9 mouse cellular contexts compared by ENCODE assay signal in the genomic region with DNA sequence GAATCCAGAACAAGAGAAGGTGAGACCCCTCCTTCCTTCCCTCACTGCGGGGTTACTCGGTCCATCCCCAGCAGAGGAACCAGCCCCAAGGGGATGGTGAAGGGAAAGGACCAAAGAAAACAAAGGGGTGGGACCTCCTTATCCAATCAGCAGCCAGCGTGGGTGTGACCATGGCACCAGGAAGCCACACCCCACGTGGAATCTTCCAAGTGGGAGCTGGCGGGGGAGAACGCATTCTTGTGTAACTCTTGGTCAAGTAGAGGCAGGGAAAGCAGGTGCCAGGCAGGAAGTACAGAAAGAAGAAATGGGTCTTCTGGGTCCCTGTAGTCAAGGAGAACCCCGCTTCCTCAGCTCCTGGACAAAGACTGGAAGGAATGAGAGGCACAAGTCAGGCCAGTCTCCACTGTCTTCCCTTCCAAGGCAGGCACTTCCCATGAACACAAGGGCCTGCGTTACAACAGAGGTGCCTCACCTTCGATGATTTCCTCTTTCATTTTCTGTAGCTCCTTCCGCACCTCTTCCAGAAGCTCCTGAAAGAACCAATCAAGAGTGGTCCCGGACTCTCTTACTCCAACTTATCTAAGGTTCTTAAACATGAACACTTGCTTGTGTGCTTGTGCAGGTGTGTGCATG. TPM values are rescaled to one million over a fixed set of nuclear protein-coding genes. Genes with fewer than 3 reads are reported as not detected.
DNase-seq lines count a peak whose midpoint lies in the region; ATAC-seq and TF ChIP-seq lines count a peak whose summit lies in the region.
"Had no signal": no experiment of that assay in that cellular context is flagged by ENCODE, and none has a peak within 500 bp of the region (broad histone marks: within the 10 kb centered on the region; RNA-seq: fewer than 3 reads in every experiment).

No protein-coding gene starts in this region.

- no peak overlapping the region for H3K4me3 ChIP-seq in CH12.LX (replicated peaks in 1 of 3; ENCODE audit: low read depth in 2 of 3, low read length in 2 of 3, poor library complexity in 1 of 3)
- H3K4me3 ChIP-seq in hindbrain, embryonic 12.5 days: no peak overlapping the region
- H3K4me3 ChIP-seq: embryonic facial prominence, embryonic 12.5 days had no signal

- dilution Hi-C loops in CH12.LX (cut with MboI; ENCODE audit: extremely low pct_ligation_motif_present, extremely low pct_unique_long_range_greater_than_20kb, low sequenced_read_pairs): no loop called here

- no peak overlapping the region for H3K27ac ChIP-seq in CH12.LX (ENCODE audit: insufficient read depth, low read depth)
- no peak overlapping the region for H3K27ac ChIP-seq in hindbrain, embryonic 12.5 days
- H3K27ac ChIP-seq: embryonic facial prominence, embryonic 12.5 days had no signal

- H3K4me2 ChIP-seq in CH12.LX (ENCODE audit: insufficient read depth, low read depth, poor library complexity, severe bottlenecking): no peak overlapping the region
- no peak overlapping the region for H3K4me2 ChIP-seq in hindbrain, embryonic 12.5 days (replicated peaks)
- H3K4me2 ChIP-seq: embryonic facial prominence, embryonic 12.5 days had no signal

- no peaks in the 10 kb centered on the region for H3K79me2 ChIP-seq in CH12.LX (replicated peaks; ENCODE audit: control insufficient read depth, extremely low read depth, insufficient read depth, poor library complexity, severe bottlenecking)

- H3K9ac ChIP-seq in CH12.LX (ENCODE audit: insufficient read depth, low read depth): no peak overlapping the region
- H3K9ac ChIP-seq in hindbrain, embryonic 12.5 days: no peak overlapping the region
- H3K9ac ChIP-seq: embryonic facial prominence, embryonic 12.5 days had no signal

- TF ChIP-seq CTCF in CH12.LX (conservative IDR thresholded peaks at IDR 0.05 in 1 of 2, IDR thresholded peaks at IDR 0.05 in 1 of 2; ENCODE audit: low read depth in 2 of 2, low read length in 2 of 2): no peak

- in situ Hi-C loops in CH12.LX (cut with MboI; ENCODE audit: low pct_ligation_motif_present, low pct_unique_long_range_greater_than_20kb, low sequenced_read_pairs): no loop called here

- TF ChIP-seq POLR2A in CH12.LX (IDR thresholded peaks at IDR 0.05; ENCODE audit: low read depth, low read length): no peak

- no peak for TF ChIP-seq EP300 in CH12.LX (IDR thresholded peaks at IDR 0.05; ENCODE audit: low read length)

- H3K36me3 ChIP-seq in CH12.LX (replicated peaks in 1 of 2; ENCODE audit: control insufficient read depth in 1 of 2, insufficient read depth in 1 of 2, low read length in 1 of 2): peaks cover 63 to 90% of the 10 kb centered on the region in 2 experiments
- H3K36me3 ChIP-seq in hindbrain, embryonic 12.5 days: peaks cover 64% of the 10 kb centered on the region

- 42% methylated on average over 11 of the region's 11 CpGs for WGBS in hindbrain, embryonic 12.5 days

- H3K4me1 ChIP-seq in CH12.LX (ENCODE audit: control insufficient read depth in 1 of 2, insufficient read depth in 2 of 2): peaks cover 2 to 30% of the 10 kb centered on the region in 2 experiments; a peak in 3 of 4 replicates
- H3K4me1 ChIP-seq in hindbrain, embryonic 12.5 days: no peaks in the 10 kb centered on the region
- H3K4me1 ChIP-seq: embryonic facial prominence, embryonic 12.5 days had no signal

- peak; percentile 69 for DNase-seq in CH12.LX (ENCODE audit: extremely low read depth)
- DNase-seq in adrenal gland, postnatal 25 days: peak; percentile 55
- peak; percentile 58 to 61 for DNase-seq in frontal cortex, adult 2 months (ENCODE audit: extremely low spot score in 1 of 2, low spot score in 1 of 2)
- DNase-seq in left cerebral cortex, adult 18-20 months (ENCODE audit: low spot score in 2 of 2): peak; percentile 34 to 51
- peak; percentile 35 for DNase-seq in right cerebral cortex, postnatal 25 days
- DNase-seq in cerebellum, adult 11 months: no peak

- no peaks in the 10 kb centered on the region for H3K27me3 ChIP-seq in CH12.LX (replicated peaks)
- H3K27me3 ChIP-seq in hindbrain, embryonic 12.5 days: no peaks in the 10 kb centered on the region
- H3K27me3 ChIP-seq: embryonic facial prominence, embryonic 12.5 days had no signal

- no peaks in the 10 kb centered on the region for H3K9me3 ChIP-seq in CH12.LX (replicated peaks; ENCODE audit: low read length)
- no peaks in the 10 kb centered on the region for H3K9me3 ChIP-seq in hindbrain, embryonic 12.5 days (replicated peaks)
- H3K9me3 ChIP-seq: embryonic facial prominence, embryonic 12.5 days had no signal

- TF ChIP-seq RAD21 in CH12.LX (IDR thresholded peaks at IDR 0.05; ENCODE audit: low read depth, low read length): no peak

- peak; percentile 67; the same call in 1 of the 2 replicates for ATAC-seq in hindbrain, embryonic 12.5 days (ENCODE audit: low FRiP score)
- ATAC-seq in megakaryocyte, adult 5-6 weeks (ENCODE audit: poor library complexity, severe bottlenecking): peak; percentile 92

TF ChIP-seq in CH12.LX, 34 proteins besides CTCF, POLR2A, EP300 and RAD21:
- no peak for TF ChIP-seq BHLHE40 (IDR thresholded peaks at IDR 0.05; ENCODE audit: low read depth, low read length)
- no peak for TF ChIP-seq HCFC1 (IDR thresholded peaks at IDR 0.05; ENCODE audit: low read depth, low read length)
TF ChIP-seq in CH12.LX: peak in this region for 0.

RNA-seq across cellular contexts. Expression of gene Vasp, which starts 14.1 kb away (rescaled TPM):
- 109 and 114 TPM in 2 replicates for total RNA-seq in CH12.LX (2012; rRNA removed)
- 122 and 125 TPM in 2 replicates for total RNA-seq in CH12.LX (2014; rRNA removed)
- polyA plus RNA-seq in CH12.LX (2012; ENCODE audit: insufficient read length, low read depth): 191 and 240 TPM in 2 replicates
- total RNA-seq in adrenal gland, postnatal 25 days (2021): 47.4 and 61.4 TPM in 2 replicates
- 22.2 and 24.9 TPM in 2 replicates for polyA plus RNA-seq in frontal cortex, adult 2 months (2012; rRNA removed)
- 52.7 and 60.3 TPM in 2 replicates for polyA plus RNA-seq in hindbrain, embryonic 12.5 days (2016; fragmentation: Nextera tagmentation; extraction: Ambion mirVana)
- 10 to 100 TPM; 13.6 to 15.1 TPM for total RNA-seq in left cerebral cortex, adult 18-20 months (2021)
- total RNA-seq in megakaryocyte, adult 5-6 weeks (2015): 122 and 129 TPM in 2 replicates
- total RNA-seq in megakaryocyte, adult 5-6 weeks (2017): 180 and 227 TPM in 2 replicates

RNA-seq across cellular contexts. Expression of gene Ppm1n, which starts 22.4 kb away (rescaled TPM):
- not detected in 2 replicates for total RNA-seq in CH12.LX (2012; rRNA removed)
- total RNA-seq in CH12.LX (2014; rRNA removed): not detected in 2 replicates
- polyA plus RNA-seq in CH12.LX (2012; ENCODE audit: insufficient read length, low read depth): not detected in 2 replicates
- not detected in 2 replicates for total RNA-seq in adrenal gland, postnatal 25 days (2021)
- polyA plus RNA-seq in frontal cortex, adult 2 months (2012; rRNA removed): 0.48 and 0.62 TPM in 2 replicates
- 0.17 TPM in 1 of 2 replicates, not detected in the other for polyA plus RNA-seq in hindbrain, embryonic 12.5 days (2016; fragmentation: Nextera tagmentation; extraction: Ambion mirVana)
- total RNA-seq in left cerebral cortex, adult 18-20 months (2021): not detected
- not detected in 2 replicates for total RNA-seq in megakaryocyte, adult 5-6 weeks (2015)
- not detected in 2 replicates for total RNA-seq in megakaryocyte, adult 5-6 weeks (2017)
- polyA plus RNA-seq: embryonic facial prominence, embryonic 12.5 days had no signal

RNA-seq across cellular contexts. Expression of gene Rtn2, which starts 24.9 kb away (rescaled TPM):
- total RNA-seq in CH12.LX (2012; rRNA removed) (0.72 and 1.0 TPM in 2 replicates), CH12.LX (2014; rRNA removed) (0.43 and 0.56 TPM in 2 replicates)
- polyA plus RNA-seq in CH12.LX (2012; ENCODE audit: insufficient read length, low read depth): 0.76 and 0.80 TPM in 2 replicates
- total RNA-seq in adrenal gland, postnatal 25 days (2021): 2.5 and 5.3 TPM in 2 replicates
- 128 and 135 TPM in 2 replicates for polyA plus RNA-seq in frontal cortex, adult 2 months (2012; rRNA removed)
- 67.8 and 68.0 TPM in 2 replicates for polyA plus RNA-seq in hindbrain, embryonic 12.5 days (2016; fragmentation: Nextera tagmentation; extraction: Ambion mirVana)
- total RNA-seq in left cerebral cortex, adult 18-20 months (2021): 100 to 1,000 TPM; 128 to 129 TPM
- 0.48 TPM in 1 of 2 replicates, not detected in the other for total RNA-seq in megakaryocyte, adult 5-6 weeks (2015)
- total RNA-seq in megakaryocyte, adult 5-6 weeks (2017): not detected in 2 replicates

RNA-seq across cellular contexts. Expression of gene Opa3, which starts 29.4 kb away (rescaled TPM):
- 11.9 and 15.7 TPM in 2 replicates for total RNA-seq in CH12.LX (2012; rRNA removed)
- total RNA-seq in CH12.LX (2014; rRNA removed): 8.6 and 9.4 TPM in 2 replicates
- 20.0 and 21.2 TPM in 2 replicates for polyA plus RNA-seq in CH12.LX (2012; ENCODE audit: insufficient read length, low read depth)
- total RNA-seq in adrenal gland, postnatal 25 days (2021): 26.9 and 30.6 TPM in 2 replicates
- 40.9 and 41.0 TPM in 2 replicates for polyA plus RNA-seq in frontal cortex, adult 2 months (2012; rRNA removed)
- polyA plus RNA-seq in hindbrain, embryonic 12.5 days (2016; fragmentation: Nextera tagmentation; extraction: Ambion mirVana): 41.1 and 41.7 TPM in 2 replicates
- 10 to 100 TPM; 47.3 to 47.6 TPM for total RNA-seq in left cerebral cortex, adult 18-20 months (2021)
- 12.3 and 15.7 TPM in 2 replicates for total RNA-seq in megakaryocyte, adult 5-6 weeks (2015)
- 18.2 and 20.7 TPM in 2 replicates for total RNA-seq in megakaryocyte, adult 5-6 weeks (2017)

RNA-seq across cellular contexts. Expression of gene Gpr4, which starts 45.2 kb away (rescaled TPM):
- total RNA-seq in CH12.LX (2012; rRNA removed) (0.04 and 0.08 TPM in 2 replicates), CH12.LX (2014; rRNA removed) (not detected in 2 replicates)
- polyA plus RNA-seq in CH12.LX (2012; ENCODE audit: insufficient read length, low read depth): 0.14 and 0.31 TPM in 2 replicates
- 6.2 and 7.5 TPM in 2 replicates for total RNA-seq in adrenal gland, postnatal 25 days (2021)
- 7.4 and 7.7 TPM in 2 replicates for polyA plus RNA-seq in frontal cortex, adult 2 months (2012; rRNA removed)
- polyA plus RNA-seq in hindbrain, embryonic 12.5 days (2016; fragmentation: Nextera tagmentation; extraction: Ambion mirVana): 2.2 and 2.4 TPM in 2 replicates
- total RNA-seq in left cerebral cortex, adult 18-20 months (2021): 1 to 10 TPM; 2.5 to 3.6 TPM
- total RNA-seq in megakaryocyte, adult 5-6 weeks (2015): not detected in 2 replicates
- 0.12 TPM in 1 of 2 replicates, not detected in the other for total RNA-seq in megakaryocyte, adult 5-6 weeks (2017)

Comparison
In these comparisons a context has a peak if more than half of its experiments do, and no peak if none do; other contexts are left out.
1. RNA of gene Rtn2, which starts 24.9 kb away (total RNA-seq): 128 to 129 TPM in left cerebral cortex, adult 18-20 months; 2.5 to 5.3 TPM in adrenal gland, postnatal 25 days, 0.43 to 1.0 TPM in CH12.LX and 0.48 TPM in megakaryocyte, adult 5-6 weeks; every median in the first group is over 10 times any median in the second.